Mouse (Mus musculus): ENCODE data around the gene Eps8l3.

DNA sequence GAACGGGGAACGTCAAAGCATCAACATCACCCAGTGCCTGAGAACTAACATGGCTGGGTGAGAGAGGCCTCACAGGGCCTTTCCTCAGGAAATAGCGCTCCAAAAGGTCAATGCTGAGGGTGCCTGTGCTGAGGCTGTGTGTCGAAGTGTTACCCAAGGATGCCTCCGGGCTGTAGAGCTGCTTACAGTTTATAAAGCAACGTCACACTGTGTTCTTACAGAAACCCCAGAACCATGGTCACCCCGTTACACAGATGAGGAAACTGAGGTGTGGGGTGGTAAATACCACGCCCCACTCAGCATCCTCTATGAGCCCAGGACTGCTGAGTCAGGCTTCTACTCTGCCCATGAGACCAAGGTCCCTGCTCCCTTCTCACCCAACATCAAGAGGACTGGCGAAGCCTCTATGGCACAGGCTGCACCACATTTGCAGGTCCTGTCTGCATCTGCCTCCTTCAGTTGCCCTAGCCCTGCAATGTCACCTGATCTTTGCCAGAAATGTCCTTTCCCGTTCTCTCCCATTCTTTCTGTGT is 49.1 kb upstream of the Eps8l3 start:
- TF ChIP-seq POLR2A (IDR thresholded peaks at IDR 0.05; ENCODE audit: control insufficient read depth, low read depth, low read length) (no peak), CTCF (IDR thresholded peaks at IDR 0.05; ENCODE audit: control insufficient read depth, insufficient read depth, insufficient replicate concordance, low read depth, low read length) (no peak)
